Mouse (Mus musculus): ENCODE data around the gene Strap.

The Strap gene

DNA sequence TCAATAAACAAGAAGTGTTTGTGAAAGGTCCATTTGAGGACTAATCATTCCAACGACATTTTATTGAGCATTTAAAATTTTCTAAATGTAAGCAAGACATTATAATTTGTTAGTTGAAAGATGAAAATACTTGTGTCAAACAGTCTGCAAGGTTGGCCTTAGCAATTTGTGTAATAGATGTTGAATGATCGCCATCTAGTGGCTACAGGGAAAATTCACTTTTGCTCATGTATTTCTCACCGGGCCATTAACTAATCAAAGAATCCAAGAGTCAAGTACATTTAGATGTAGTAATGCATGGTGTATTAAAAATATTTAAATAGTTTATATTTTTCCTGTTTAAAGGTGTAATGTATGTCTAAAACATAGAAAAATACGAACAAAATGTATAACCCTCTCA lies 11.0 kb upstream of the Strap start:
- no peak for DNase-seq

GRCm38 (mm10) chr6:137734460-137734845 lies 425 bp upstream of the Strap start:
- peak; percentile 16 for DNase-seq

- no peak for DNase-seq
These were observed 877 bp downstream of the Strap start for GRCm38 (mm10) chr6:137735671-137736238.

- no peak for DNase-seq
These were observed 6.1 kb downstream of the Strap start for GRCm38 (mm10) chr6:137740972-137741371.

DNA sequence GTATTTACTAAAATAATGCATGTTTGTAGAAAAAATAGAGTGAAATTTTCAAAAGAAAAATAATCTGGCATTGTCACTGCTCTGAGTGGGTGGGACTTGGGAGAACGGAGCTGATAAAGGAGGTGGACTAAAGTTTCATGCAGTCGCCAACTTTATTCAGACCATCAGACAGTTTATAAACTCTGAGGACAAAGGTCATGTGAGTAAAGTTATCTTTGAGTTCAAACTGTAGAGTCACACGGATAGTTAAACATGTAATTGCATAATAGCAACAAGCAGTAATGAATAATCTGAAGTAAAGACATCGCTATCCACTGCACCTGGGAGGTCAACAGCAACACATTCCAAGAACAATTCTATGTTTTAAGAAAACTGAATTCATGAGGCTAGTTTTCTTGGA lies 9.8 kb downstream of the Strap start:
- no peak for DNase-seq

DNA sequence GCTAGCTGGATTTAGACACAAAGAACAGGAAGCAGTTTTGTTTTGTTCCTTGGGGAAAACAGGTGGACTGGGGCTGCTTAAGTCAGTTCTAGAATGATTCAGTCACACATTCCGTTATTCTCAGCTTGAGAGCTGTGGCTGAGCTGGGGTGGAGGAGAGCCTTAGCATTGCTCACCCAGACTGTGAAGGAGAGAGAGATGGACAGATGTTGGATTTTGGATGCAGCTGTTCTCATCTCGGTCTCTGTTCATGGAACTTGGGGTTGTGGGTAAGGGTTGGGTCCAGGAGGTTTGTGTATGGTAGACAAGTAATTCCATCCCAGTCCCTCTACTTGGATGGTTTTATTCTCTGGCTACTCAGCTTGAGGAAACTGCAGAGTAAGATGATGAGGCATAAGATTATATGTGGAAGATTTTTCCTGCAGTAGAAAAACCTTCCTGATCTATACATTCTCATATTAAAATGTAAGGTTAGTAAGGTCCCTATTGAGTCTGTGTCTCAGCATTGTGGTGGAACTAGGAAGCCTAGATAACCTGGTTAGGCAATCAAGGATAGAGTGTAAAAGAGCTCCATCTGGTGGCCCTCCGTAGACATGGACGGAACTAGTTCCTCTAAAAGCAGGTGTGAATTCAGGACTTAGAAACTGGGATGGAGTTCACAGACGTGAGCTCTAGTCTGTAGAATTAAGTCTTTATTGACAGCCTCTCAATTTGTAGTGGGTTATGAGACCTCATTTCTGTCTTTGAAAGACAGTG lies 12.5 kb downstream of the Strap start:
- no peak for DNase-seq

DNA sequence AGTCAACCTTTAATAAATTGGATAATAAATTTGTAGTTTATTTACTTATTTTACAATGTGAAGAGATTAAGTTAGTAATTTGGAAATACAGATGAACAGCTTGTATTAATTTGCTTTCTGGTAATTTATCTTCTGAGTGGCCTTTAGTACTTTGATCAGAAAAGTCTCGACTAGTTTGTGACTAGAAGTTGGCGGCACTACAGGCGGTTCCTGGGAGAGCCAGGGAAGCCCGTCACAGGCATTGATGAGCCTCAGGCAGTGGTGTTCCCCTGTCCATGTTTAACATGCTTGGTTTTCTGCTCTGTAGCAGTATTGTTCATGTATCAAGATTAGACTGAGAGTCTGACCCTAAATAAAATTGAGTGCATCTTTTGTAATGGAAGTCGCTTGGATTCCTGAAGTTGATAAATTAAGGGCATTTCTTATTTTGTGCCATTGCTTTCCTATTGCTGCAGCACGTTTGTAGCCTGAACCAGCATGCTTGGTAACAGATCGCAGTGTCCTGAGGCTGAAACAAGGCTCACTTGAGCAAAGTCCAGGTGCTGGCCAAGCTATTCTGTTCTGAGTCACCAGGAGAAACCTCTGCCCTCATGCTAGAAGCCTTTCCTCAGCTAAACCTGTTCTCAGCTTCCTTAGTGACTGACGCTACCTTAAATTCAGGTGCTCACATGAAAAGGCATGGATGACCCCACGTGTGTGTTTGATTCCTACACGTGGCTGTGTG lies 16.8 kb downstream of the Strap start:
- no peak for DNase-seq

DNA sequence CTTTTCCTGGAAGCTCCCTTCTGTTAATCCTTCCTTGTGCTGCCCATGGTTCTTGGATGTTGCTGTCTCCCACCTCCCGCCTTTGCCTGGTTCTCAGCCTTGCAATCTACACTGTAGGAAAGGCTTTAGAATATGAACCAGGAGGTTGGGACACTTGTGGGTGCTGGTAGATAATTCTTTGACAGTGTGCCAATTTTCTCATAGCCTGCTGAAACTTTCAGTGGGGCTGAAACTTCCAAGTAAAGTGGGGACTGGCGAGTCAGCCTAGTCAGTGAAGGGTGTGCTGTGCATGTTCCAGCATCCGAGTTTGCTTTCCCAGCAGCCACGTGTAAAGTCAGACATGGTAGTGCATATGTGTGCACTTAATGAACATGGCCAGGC lies 17.4 kb downstream of the Strap start:
- DNase-seq: no peak

GRCm38 (mm10) chr6:137754056-137754856 lies 19.4 kb downstream of the Strap start, which contains the start of gene Dera:
Gene Dera (plus strand): TSS chr6:137754546.
- DNase-seq: peak; percentile 91

DNA sequence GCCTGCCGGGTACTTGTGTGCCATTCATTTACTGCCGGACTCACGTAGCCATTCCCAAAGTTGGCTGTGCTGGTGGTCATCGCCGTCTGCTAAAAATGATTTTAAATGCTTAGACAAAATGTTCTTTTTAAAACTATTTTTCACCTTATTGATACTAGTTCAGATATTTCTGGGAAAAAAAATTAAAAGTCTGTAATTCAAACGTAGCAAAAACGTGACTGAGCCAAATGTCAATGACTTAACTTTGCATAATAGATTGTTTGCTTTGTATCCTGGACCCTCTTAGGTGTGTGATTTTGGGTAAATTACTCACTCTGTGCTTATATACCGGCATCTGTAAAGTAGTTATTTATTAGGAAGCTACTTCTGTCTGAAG lies 20.0 kb downstream of the Strap start:
- no peak for DNase-seq

DNA sequence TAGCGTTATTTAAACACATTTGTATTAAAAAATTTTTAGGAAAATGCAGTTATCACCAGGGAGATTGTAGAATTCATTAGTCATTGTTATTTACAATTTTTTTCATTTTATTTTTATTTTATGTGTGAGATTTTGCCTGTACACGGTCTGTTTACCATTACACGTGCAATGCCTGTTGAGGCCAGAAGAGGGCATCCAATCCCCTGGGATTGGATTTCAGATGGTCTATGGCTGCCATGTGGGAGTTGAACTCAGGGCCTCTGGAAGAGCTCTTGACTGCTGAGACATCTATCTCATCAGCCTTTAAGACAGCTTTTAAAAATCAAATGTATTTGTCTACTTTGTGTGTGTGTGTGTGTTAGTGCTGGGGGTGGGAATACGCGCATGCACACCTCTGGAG lies 21.4 kb downstream of the Strap start:
- peak; percentile 31 for DNase-seq

- no peak for DNase-seq
These were observed 23.0 kb downstream of the Strap start for GRCm38 (mm10) chr6:137757891-137758290.

DNA sequence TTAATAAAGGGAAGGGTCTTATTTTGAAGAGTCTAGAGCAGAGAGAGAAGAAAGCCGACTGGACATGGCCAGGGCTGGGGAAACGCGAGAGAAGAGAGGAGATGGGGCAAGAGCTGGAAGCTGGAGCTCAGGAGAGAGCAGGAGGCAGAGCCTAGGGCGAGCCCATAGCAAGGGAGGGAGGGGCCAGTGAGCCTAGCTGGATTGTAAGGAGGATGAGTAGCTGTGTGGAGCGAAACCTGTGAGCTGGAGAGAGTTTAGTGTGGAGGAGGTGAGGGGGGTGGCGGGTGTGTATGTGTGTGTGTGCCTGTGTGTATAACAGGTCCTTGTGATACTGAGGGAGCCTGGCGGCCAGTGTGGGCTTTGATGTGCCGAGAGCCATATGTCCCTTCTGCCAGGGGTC lies 24.8 kb downstream of the Strap start:
- no peak for DNase-seq

DNA sequence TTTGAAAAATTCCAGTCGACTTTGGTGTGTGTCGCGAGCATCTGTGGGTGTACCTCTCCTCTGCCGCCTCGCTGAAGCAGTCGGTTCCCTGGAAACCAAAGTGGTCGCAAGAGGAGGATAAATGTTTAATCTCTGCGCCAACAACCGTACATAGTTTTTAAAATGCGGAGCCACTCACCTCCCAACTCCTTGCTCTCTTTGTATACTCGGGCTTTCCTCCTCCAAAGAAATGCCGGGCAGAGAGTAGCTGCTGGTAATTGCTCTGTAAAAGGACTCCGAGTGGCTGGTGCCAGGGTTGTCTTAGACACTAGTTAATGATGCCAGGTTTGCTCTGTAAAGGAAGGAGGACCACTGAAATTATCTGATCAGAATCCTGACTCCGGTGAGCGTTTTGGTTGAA lies 26.1 kb downstream of the Strap start:
- no peak for DNase-seq

GRCm38 (mm10) chr6:137764572-137765210 lies 29.8 kb downstream of the Strap start:
- no peak for DNase-seq

GRCm38 (mm10) chr6:137766177-137766576 lies 31.3 kb downstream of the Strap start:
- no peak for DNase-seq

DNA sequence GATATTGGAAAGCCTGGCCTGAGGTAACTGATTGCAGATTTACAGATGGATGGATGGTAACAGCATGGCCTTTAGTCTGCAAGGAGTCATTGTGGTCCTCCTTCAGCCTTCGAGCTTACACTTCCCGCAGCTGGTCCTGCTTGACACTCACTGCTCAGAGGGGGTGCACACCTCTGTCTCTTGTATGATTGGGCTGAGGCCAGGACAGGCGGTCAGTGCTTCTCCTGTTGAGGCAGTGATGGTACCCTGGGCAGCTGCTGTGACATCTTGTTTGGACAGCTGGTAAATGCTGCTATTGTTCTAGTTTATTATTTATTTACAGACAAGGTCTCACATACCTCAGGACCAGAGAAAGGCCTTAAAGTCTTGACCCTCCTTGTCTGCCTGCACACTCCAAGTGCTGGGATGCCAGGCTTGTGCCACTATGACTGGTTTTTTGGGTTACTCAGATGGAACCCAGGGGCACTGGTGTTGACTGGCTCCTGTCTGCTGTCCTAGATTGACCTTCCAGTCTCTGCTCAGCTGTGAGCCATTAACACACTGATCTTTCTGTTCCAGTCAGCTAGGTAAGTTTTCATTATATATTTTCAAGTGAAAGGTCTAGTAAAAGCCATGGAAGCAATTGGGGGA lies 36.9 kb downstream of the Strap start:
- DNase-seq: no peak

DNA sequence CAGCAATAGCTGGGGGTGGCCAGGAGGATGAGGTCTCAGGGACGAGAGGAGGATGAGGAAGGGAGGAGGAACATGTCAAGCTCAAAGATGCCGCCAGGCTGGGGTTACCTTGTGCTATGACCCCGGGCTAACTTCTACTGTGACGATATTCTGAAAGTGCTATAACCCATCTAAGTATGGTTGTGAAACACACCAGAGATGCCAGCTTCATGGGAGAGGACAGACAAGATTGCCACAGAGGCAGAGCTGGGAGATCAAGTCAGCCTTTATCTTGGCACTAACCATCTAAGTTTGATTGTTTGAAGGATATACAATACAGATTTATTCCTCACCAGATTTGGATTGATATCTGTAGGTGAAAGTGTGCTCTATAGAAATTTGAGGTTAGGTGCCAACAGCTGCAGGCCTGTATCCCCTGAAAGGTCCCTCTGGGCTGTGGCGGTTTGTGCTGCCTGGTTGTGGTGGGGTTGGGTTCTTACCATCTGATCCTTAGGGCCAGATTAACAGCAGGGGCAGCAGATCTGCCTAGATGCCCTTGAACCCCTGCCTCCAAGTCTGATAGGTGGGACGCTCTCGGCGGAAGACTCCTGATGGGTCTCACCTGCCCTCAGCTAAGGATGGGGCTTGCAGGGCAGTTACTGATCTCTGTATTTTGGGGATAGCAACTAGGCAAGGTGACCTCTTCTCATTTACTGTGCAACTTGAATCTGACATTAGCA lies 38.2 kb downstream of the Strap start:
- DNase-seq: no peak

DNA sequence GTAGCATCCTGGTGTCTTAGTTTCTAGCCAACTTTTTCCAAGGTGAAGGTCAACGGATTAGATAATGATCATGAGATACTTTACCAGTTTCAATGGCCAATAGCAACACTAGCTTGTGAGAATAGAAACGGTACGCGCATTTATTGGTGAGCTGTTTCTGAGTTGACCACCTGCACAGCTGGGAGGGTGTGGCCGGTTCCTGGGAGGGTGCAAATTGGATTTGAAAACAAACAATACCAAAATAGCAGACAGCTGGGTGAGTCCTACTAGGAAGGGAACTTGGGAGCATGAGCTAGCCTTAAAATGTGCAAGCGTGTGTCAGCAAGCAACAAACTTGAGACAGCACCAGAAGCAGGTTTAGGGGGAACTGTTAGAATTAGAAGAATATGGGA lies 38.8 kb downstream of the Strap start:
- no peak for DNase-seq

DNA sequence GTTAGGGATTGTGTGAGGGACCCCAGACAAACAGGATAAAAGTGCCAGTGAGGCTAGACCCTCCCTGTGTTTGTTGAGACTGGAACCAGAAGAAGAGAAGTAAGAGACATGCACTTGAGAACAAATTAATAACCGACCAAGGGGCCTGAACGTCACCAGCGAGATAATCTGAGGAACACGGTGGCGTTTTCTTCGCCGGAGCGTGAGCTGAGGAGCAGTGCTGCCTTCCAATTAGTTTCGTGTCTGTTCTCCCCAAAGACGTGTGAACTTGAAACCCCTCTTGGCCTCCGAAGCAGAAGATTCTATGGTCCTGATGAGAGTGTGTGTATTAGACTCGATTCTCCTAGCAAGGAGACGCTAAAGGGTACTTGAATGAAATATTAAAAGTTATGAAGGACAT lies 39.3 kb downstream of the Strap start:
- DNase-seq: no peak

DNA sequence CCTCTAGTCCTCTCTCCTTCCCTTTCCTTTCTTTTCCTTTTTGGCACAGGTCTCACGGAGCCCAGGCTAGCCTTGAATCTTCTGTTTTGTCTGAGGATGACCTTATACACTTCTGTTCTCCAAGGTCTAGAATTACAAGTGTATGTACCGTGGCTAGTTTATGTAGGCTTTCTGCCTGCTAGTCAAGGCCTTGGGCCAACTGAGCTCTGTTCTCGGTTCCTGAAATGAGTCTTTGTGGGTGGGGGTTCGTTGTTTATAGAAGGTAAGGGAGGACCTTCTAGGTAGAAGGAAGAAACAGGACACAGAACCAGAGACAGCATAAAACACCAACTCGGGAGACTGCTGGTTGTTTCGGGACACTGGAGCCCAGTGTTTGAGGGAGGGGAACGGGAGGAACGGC lies 40.3 kb downstream of the Strap start:
- DNase-seq: no peak

DNA sequence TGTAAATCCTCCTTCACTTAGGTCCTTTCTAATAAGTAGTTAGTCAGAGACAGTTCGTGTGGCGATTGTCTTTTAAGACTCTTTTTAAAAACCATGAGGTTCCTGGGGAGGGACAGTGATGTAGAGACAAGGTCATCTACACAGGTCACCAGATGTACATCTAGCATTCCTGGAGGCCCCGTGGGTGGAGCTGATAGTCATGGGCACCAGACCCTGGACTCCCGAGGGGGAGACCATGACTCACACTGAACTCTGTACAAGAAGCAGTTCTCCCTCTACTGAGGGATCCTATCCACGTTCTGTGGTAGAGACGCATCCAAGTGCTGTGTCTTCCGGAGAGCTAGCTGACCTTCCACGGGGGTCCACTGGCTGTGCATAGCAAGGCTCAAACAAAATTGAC lies 42.1 kb downstream of the Strap start:
- no peak for DNase-seq

Data from thymus, postnatal 25 days (tissue).